Mouse (Mus musculus): ENCODE results near the gene Elmo1.

The Elmo1 gene

DNA sequence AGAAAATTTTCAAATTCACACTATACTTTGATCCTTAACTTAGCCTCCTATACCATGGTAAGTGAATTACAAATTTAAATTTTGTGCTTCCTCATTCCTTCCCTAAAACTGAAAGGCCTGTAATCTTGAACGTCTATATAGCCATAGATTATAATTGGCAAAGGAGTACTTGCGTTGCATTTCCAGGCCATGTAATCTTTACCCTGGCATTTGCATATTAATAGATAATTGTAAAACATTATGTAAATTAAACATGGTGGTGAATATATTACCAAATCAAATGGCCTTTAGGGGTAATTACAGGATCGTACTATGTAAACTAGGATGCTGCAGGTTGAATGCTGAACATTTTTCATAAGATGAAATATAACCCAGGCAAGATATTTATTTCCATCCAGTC, 314.1 kb downstream of the Elmo1 start:
- DNase-seq, result no peak

DNA sequence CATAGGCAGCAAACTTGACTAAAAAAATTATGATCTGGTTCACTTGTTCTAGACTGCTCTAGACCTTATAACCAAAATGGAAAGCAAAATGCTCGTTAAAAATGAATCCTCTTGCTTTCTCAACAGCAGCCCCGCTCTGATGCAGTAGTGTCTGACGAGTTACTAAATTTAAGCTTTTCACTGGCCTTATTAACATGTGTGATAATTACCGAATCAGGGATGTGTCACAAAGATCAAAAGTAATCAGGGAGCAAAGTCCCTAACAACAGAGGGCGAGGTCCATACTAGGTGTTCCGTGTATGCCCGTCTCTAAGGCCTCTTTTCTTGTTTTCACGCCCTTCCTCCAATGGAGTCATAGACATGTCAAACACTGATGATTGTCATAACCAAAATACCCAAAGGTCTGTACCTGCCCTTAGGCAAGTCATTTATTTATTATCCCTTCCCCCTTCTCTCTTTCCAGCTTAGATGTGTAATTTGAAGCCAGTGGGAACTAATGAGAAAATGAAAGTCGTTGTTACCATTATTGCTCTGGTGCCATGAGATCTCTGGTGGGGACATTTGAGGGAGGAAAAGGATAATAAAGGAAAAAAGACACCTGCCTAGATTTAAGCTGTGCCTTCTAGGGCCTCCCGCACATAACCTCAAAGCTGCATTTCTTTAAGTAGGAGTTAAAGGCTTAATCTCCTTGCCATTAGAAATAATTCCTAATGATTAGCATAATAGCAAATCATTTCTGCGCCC, 316.2 kb downstream of the Elmo1 start:
- DNase-seq, result no peak

DNA sequence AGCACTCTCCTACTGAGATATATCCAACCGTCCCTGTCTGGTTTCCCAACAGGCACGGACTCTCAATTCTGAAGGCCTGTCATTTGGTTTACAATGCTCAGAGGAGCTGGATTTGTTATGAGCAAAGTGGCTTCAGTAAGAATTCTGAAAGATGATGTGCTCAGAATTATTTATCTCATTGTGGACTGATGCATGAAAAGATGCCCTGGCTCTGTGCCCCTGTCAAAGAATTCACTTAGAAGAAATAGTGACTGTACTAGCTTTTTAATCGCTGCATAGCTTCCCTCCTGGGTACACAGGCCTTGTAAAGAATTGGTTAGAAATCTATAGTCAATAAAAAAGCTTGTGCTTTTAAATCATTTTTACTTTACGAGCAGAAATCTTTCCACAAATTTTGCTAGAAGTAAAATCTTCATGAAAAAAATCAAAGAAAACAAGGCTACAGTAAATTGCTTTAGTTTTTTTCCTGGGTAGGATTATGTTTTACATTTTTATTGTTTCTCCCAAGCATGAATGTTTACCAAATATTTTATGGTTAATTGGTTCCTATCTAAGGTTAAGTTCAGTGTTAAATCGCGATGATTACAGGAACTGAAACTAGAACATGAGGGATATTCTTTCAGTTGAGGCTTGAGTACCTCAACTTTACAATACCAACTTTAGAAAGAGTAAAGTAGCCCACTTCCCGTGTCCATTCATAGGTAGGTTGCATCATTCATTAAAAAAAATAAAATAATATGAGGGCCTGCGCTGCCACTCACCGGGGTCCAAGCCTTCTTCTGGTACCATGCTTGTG, 320.1 kb downstream of the Elmo1 start:
- no peak for DNase-seq

DNA sequence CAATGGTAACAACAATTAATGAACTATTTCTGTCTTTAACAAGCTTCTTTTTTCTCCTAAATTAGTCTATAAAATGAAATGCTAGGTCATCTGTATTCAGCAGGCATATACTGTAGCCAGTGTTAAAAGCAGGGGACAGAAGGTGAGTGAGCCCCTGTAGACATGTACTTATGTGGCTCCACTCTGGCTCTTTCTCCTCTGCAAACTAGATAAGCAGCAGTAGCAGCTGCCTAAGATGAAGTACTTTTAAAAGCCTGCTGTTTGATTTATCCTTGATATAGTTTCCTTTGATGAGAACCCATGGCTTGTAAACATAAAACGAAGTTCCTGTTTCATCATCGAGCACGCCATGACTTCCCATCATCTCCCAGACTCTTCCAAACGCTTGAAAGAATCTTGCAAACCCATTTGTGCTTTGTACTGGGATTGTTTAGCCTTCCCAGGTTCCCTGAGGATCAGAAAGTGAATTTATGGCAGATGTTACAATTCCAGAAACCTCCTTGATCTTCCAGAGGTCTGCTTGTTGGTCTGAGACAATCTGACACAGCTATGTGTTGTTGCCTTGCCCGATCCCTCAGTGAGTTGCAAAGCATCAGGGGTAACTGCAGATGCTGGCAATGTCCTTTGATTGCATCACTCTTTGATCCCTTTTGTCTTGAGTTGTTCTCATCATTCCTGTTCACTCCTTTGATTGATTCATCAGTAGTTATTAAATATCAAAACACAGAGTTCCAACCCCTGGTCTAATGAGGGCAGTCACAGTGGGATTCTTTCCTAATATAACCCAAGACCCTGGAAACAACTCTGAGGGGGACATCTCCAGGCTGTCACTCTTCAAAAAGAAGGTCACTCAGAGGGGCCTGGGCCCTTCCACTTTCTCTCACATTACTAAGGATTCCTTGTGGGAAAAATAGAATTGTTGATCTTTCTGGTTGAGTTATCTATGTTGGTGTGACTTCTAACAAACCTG, 326.6 kb downstream of the Elmo1 start:
- DNase-seq, result no peak

DNA sequence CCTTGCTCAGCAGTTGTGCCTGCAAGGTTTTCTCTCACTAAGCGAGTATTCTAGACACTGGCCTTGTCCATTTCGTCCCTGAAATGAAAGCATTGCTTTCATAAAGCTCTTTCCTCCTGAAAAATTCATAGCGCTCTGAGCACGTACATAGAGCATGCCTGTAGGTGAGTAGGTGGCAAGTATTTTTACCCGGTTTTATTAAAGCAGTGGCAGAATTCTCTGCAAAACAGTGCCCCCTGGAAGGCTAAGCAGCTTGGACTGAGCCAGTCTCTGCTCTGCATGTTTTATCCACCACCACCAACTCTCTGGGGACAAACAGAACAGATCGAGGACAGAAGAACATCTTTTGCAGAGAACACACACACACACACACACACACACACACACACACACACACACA, 340.6 kb downstream of the Elmo1 start:
- DNase-seq, result no peak

DNA sequence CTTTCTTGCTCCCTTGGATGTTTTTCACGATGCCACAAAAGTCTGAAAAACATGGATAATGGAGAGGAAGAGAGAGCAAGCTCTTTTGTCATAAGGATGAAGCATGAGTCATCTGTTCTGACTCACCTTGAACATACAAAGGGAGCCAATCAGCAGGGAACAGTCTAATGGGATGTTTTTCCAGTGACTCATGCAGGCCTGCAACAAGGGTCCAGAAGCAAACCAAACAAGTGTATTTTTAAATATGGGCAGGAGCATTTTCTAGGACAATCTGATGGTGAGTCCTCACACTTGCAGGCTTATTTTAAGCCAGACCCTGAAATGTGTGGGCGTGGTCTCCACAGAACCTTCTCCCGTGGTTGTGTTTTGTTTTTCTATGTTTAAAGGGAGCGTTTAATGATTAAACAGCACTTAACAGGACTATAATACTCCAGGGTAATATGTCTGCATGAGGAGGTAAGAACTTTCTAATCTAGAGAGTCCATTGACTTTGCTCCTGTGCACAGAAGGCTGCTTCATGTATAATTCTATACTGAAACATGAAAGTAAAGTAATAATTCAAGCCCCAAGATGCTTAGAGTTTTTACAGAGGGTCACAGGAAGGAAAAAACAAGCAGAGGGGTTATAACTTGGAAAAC, 342.9 kb downstream of the Elmo1 start:
- DNase-seq, result no peak

DNA sequence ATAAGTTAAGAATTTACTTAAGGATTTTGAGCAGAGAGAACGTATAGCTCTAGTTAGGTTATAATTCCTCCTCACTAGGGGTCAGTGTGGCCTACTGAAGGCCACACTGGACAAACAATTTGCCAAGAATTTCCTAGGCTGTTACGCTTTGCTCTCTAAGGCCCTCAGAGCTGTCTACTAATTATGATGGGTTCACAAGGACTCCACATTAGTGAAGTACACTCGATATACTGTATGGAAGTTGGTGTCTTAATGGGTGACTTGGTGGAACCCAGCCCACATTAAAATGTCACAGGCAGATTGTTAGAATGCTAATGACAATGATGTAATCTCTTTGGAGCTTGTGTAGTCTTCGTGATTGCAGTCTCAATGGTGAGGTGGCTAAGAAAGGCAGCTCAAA, 343.7 kb downstream of the Elmo1 start:
- DNase-seq, result peak in 1 of 2 experiments; percentile 19

DNA sequence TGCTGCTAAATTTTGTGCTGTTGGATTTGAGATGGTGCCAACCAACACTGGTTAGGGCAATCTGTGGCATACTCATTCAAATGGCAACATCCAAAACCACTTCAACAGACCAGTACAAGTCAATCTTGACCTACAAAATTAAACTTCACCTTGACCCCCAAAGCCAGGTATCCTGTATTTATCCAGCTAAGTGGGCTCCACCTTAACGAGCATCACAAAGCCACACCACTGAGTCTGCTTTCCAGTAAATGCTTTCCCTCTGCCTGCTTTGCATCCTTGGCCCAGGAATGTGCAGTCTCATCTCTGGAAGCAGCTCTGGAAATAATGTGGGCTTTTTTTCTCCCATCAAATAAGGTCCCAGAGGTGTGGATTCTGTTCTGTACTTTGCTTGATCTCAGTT, 349.1 kb downstream of the Elmo1 start:
- DNase-seq, result no peak

DNA sequence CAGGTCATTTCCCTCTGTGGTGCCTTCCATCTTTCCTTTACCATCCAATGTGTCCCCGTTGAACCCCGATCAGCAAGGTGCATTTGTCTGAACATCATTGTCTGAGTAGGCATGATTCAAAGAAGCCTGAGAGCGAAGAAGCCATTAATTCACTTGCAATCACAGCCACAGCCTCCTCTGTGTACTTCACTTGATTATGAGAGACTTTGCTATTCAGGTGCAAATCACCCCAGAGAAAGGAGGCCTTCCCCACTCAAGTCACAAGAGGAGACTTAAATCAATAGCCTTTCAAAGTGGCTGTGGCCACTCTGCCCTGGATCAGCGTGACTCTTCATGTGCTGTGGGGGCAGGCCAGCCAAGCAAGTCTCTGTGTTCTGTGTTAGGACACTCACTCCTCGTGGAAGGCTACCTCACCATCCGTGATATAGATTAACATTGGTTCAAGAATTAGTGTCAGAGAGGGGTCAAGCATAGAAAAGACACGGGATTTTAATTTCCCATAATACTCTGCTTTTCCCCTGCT, 360.5 kb downstream of the Elmo1 start:
- no peak for DNase-seq

DNA sequence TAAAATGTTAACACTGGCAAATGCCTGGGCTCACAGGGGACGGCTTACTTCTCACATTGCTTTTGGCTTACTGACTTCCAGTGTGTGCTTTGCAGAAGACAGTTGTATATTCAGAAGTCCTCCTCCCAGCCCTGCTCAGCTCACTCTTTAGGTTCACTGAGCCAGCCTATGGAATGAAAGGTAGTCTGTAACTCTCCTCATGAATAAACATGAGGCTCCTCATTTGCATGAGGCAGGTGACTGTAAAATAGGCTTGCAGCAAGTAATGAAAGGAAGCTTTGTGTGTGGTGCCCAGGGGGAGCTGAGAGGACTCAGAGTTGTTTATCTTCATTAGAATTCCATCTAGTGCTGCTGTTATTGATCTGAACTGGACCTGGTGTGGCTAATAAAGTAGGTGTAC, 364.0 kb downstream of the Elmo1 start:
- no peak for DNase-seq

DNA sequence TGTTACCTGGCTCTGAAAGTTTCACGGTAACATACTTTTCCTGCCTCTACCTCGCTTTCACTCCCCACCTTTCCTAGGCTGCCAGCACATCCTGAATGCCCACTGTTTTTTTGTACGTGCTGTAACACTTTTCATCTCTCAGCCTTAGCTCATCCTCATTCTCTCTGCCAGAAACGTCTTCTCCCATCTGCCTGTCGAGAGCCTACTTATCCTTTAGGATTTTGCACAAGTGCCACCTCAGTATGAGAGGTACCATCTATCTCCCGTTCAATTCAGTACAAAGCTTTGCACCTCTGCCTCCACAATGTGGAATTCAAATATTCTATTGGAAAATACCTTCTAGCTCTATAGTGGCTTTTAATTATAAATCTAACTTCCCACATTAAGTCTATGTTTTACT, 369.7 kb downstream of the Elmo1 start:
- peak; percentile 38 to 41 for DNase-seq

DNA sequence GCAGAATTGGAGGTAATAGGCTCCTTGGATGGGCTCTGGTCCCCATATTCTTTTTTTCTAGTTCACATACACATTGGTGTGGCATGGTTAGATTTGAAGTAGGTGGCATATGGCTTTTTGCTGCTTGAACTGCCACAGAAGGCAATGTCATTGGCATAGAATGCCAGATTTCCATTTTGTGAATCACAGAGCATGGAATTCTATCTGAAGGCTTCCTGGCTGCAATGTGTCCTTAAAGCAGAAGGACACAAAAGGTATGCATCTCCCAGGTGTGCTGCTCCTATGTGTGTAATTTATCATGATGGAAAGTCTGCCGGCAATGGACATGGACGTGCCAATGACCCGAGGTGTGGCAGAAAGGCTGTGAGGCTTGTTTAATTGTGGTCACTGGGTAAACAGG, 371.2 kb downstream of the Elmo1 start:
- DNase-seq, result peak; percentile 74 to 78

DNA sequence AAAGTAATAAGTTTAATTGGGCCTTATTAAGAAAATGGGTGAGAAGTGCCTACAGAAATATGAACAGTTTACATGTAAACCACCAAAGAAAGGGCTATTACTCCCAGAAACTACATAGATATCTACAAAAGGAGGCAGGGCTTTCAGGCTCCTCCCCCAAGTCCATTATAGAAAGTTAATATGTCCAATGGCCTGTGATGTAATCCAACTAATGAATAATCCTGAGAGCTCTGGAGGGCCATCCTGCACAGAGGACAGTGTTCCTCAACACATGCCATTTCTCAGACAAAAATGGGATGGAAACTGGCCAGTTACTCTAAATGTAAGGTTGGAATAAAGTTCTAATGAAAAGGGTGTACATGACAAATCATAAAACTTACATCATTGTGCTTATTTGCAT, 373.8 kb downstream of the Elmo1 start:
- DNase-seq, result no peak

DNA sequence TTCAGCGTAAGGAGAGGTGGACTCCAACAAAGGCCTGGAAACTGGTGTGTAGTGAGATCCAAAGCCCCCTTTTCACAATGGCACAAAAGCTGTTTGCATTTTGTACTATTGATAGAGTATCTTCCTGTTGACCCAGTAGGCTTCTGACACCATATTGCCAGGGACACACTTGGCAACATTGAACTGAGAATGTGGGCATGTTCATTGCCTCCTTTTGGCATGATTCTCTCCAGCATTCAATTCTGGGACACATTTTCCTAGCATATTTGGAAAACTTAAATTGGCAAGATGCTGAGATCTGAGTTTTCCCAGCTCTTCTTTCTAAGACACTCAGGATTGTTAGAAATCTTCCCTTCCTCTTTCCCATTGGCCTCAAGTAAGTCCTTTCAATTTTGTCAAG, 377.0 kb downstream of the Elmo1 start:
- no peak for DNase-seq

DNA sequence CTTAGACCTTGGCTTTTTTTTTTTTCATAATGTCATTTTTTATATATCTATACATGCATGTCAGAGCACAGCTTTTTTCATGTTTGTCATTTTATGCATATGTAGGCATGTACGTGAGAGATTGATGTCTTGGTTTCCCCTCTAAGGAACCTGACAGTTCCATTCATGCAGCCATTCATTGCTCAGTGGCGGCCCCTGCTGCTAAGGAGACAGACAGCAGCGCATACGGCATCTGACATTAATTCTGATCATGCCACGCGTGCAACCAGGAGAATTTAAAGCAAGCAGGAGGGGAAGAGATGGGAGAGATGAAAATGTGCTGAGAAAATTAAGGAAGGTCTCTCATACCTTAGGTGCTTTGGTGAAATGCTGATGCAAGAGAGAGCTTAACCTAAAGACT, 381.3 kb downstream of the Elmo1 start:
- DNase-seq, result peak; percentile 88 to 92

DNA sequence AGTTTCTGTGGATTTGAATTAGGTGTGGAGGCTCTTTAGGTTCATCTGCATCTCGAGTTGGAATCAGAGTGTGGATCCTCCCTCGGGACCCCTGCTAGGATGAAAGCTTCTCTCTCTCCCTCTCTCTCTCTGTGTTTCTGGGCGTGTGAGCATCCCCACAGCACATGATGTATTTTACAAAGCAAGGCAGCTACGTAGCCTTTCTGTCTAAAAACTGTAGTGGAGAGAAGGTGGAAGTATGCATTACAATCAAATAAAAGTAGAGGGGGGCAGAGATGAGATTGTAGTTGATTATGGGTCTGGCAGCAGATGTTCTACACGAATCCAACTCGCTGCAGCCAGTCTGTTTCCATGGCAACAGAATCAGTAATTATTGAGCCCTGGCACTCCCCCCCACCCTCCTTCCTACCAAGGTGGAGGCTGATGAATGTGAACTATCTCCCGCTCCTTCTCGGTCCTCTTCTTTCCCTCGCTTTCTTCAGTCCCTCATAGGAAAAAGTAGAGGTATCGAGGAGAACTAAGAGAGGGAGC, 382.0 kb downstream of the Elmo1 start:
- DNase-seq, result peak; percentile 49 to 54

DNA sequence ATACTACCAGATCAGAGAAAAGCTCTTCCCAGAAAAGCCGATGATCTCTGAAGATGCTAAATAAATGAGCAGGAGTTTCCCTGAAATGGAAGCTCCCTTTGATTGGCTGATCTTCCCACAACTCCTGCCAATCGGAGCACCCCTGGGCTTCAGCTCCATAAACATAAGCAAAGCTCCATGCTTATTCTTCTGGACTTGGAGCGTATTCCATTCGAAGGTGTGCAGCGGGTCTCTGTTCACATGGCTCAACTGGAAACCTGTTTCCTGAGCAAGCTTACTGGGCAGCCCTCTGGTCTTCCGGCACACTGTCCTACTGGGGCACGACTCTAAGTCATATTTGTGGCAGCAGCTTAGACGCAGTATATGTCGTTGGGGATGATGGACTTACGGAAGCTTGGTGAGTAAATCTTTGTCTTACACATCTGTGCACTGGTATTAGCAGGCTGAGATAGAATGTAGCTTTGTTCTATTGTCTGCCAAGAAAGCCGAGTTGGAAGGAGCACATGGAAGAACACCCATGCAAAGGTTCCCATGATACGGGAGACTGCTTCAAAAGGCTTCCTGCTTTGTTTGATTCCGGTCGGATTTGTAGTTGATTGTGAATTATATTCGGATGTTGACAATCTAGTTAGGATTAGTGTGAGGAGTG, 382.6 kb downstream of the Elmo1 start:
- peak; percentile 74 to 75 for DNase-seq

DNA sequence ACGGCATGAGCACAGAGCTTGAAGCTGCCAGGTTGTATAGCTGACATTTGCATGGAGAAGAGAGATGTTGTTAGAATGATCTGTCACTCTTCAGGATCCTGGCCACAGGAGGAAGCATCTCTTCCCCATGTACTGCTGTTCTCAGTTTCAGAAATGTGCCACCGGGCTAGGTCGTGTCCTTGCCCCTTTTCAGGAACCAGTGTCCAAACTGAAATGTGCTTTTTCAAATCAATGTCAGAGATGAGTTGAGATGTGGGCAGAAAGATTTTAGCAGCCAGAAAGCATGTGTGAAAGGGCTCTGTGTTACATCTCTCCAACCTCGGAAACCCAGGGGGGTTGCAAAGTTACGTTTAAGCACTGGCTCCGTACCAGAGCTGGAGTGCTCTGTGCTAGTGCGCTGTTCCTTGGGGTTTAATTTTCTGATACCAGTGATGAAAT, 383.3 kb downstream of the Elmo1 start:
- peak in 1 of 2 experiments; percentile 46 for DNase-seq

DNA sequence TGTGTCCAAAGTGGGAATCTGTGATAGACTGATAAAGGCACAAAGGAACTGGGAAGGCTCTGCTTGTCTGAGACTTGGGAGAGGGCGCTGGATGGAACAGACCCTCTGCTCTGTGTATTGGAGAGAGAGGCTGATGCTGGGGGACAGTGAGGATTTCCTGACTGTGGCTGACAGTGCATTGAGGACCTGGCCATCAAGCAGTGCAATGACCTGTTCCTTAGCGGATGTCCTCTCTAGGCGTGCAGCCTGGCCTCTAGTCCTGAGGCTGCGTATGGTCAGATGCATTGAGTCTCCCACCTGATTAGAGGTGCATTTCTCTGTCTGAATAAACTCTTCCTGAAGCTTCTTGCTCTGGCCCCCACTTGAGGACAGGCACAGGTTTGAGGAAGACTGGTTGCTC, 384.2 kb downstream of the Elmo1 start:
- DNase-seq, result peak; percentile 21 to 37

DNA sequence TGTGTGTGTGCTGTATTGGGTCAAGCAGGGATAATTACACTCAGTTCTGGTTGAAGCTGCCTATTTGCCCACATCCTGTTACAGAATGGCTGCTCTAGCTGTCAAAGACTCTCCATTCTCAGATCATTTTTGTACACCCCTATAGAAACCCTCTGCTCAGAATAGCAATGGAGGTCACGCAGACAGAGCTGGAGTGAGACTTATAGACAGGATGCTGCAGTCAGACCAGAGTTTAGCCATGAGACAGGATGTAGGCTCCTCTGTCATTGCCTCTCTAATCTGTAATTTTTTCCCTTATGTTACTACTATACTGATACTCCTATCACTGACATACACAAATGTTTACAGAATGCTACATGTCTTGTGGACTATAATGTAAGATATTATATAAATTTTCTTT, 391.4 kb downstream of the Elmo1 start:
- DNase-seq, result no peak

DNA sequence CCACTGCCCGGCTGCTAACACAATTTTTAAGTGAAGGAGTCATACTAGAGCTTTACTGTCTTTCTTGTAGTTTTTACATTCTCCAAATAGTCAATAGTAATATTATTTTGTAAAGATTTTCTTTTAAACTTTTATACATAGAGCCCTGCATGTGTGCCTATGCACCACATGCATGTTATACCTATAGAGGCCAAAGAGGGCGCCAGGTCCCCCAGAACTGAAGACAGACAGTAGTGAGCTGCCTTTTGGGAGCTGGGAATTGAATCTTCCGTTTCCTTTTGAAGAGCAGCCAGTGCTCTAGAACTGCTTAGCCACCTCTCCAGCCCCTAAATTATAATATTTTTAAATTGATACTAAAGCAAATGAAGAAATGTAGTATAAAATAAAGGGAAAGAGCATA, 398.7 kb downstream of the Elmo1 start:
- no peak for DNase-seq

Measured in cerebellum, adult 18-20 months (tissue).